Mouse (Mus musculus): Measurements from ENCODE around the gene Cdc26. TPM values are rescaled to one million over a fixed set of nuclear protein-coding genes. Genes with fewer than 3 reads are reported as not detected.

Gene Cdc26
- polyA plus RNA-seq, 1 experiment from 2014 or later, result 91.5 TPM

GRCm38 (mm10) chr4:62409615-62410014, 1.2 kb upstream of the Cdc26 start:
- Histone ChIP-seq H3K4me2 (replicated peaks; ENCODE audit: low read depth) (peak overlapping the region; percentile 54), H3K27me3 (ENCODE audit: control insufficient read depth, insufficient read depth, low read length) (no peaks in the 10 kb centered on the region), H3K4me1 (replicated peaks; ENCODE audit: control insufficient read depth, insufficient read depth) (peaks cover 4% of the 10 kb centered on the region; the same call in 1 of the 2 replicates), H3K9ac (ENCODE audit: low read length) (peak overlapping the region; percentile 76), H3K36me3 (ENCODE audit: control insufficient read depth, insufficient read depth, low read length) (peaks cover 6% of the 10 kb centered on the region), H3K4me3 (ENCODE audit: low read depth, low read length) (peak overlapping the region; percentile 65), H3K27ac (replicated peaks) (peak overlapping the region; percentile 86), H3K9me3 (ENCODE audit: control insufficient read depth, low read length) (no peaks in the 10 kb centered on the region)
- no peak for TF ChIP-seq EP300 (optimal IDR thresholded peaks at IDR 0.05)
- no peak for TF ChIP-seq CTCF (IDR thresholded peaks at IDR 0.05; ENCODE audit: low read depth)
- DNase-seq (ENCODE audit: low spot score) (no peak), ATAC-seq (ENCODE audit: low FRiP score, low TSS enrichment) (no peak)
- 11% methylated on average over 6 of the region's 6 CpGs for WGBS

GRCm38 (mm10) chr4:62407730-62408582, 486 bp downstream of the Cdc26 start:
- WGBS, result under 1% methylated on average over 35 of the region's 35 CpGs
- H3K9me3 ChIP-seq (ENCODE audit: control insufficient read depth, low read length), result no peaks in the 10 kb centered on the region
- H3K9ac ChIP-seq (ENCODE audit: low read length), result peak overlapping the region; percentile 84
- peaks cover 6% of the 10 kb centered on the region for H3K36me3 ChIP-seq (ENCODE audit: control insufficient read depth, insufficient read depth, low read length)
- peak; percentile 49 for ATAC-seq (ENCODE audit: low FRiP score, low TSS enrichment)
- H3K4me2 ChIP-seq (replicated peaks; ENCODE audit: low read depth), result peak overlapping the region; percentile 47
- H3K27me3 ChIP-seq (ENCODE audit: control insufficient read depth, insufficient read depth, low read length), result no peaks in the 10 kb centered on the region
- peak; percentile 69 for DNase-seq (ENCODE audit: low spot score)
- TF ChIP-seq CTCF (IDR thresholded peaks at IDR 0.05; ENCODE audit: low read depth) (peak; percentile 75), EP300 (optimal IDR thresholded peaks at IDR 0.05) (peak; percentile 32)
- H3K4me3 ChIP-seq (ENCODE audit: low read depth, low read length), result peak overlapping the region; percentile 65
- H3K27ac ChIP-seq (replicated peaks), result peak overlapping the region; percentile 85
- H3K4me1 ChIP-seq (replicated peaks; ENCODE audit: control insufficient read depth, insufficient read depth), result peaks cover 4% of the 10 kb centered on the region; the same call in 1 of the 2 replicates

DNA sequence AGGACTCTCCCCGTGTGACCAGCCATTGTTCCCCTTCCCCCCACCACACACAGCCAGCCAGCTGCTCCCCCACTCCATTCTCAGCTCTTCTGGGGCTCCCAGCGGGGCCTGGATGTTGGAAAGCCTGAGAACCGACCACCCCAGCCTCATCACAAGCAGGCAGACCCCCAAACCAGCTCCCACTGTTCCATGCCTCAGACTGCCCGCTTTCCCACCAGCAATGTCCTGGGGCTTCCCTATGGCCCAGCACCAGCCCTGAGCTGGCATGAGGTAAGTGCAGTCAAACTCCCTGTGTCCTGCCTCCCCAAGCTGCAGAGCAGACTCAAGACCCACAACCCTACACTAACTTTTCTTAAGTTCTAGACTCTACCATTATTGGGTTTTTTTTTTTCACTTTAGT, 2.3 kb downstream of the Cdc26 start:
- ATAC-seq (ENCODE audit: low FRiP score, low TSS enrichment) (no peak), DNase-seq (ENCODE audit: low spot score) (no peak)
- H3K4me1 ChIP-seq (replicated peaks; ENCODE audit: control insufficient read depth, insufficient read depth), result peaks cover 4% of the 10 kb centered on the region; the same call in 1 of the 2 replicates
- H3K9ac ChIP-seq (ENCODE audit: low read length), result no peak overlapping the region
- 82% methylated on average over 4 of the region's 4 CpGs for WGBS
- no peak overlapping the region for H3K4me2 ChIP-seq (replicated peaks; ENCODE audit: low read depth)
- no peaks in the 10 kb centered on the region for H3K9me3 ChIP-seq (ENCODE audit: control insufficient read depth, low read length)
- H3K27ac ChIP-seq (replicated peaks), result no peak overlapping the region
- no peak for TF ChIP-seq EP300 (optimal IDR thresholded peaks at IDR 0.05)
- no peak for TF ChIP-seq CTCF (IDR thresholded peaks at IDR 0.05; ENCODE audit: low read depth)
- H3K36me3 ChIP-seq (ENCODE audit: control insufficient read depth, insufficient read depth, low read length), result peaks cover 11% of the 10 kb centered on the region
- H3K27me3 ChIP-seq (ENCODE audit: control insufficient read depth, insufficient read depth, low read length), result no peaks in the 10 kb centered on the region
- H3K4me3 ChIP-seq (ENCODE audit: low read depth, low read length), result no peak overlapping the region

- H3K9me3 ChIP-seq (ENCODE audit: control insufficient read depth, low read length), result no peaks in the 10 kb centered on the region
- H3K27me3 ChIP-seq (ENCODE audit: control insufficient read depth, insufficient read depth, low read length), result no peaks in the 10 kb centered on the region
- H3K4me2 ChIP-seq (replicated peaks; ENCODE audit: low read depth), result no peak overlapping the region
- no peak overlapping the region for H3K9ac ChIP-seq (ENCODE audit: low read length)
- no peaks in the 10 kb centered on the region for H3K4me1 ChIP-seq (replicated peaks; ENCODE audit: control insufficient read depth, insufficient read depth)
- no peak overlapping the region for H3K4me3 ChIP-seq (ENCODE audit: low read depth, low read length)
- ATAC-seq (ENCODE audit: low FRiP score, low TSS enrichment) (no peak), DNase-seq (ENCODE audit: low spot score) (no peak)
- peaks cover 18% of the 10 kb centered on the region for H3K36me3 ChIP-seq (ENCODE audit: control insufficient read depth, insufficient read depth, low read length)
- TF ChIP-seq CTCF (IDR thresholded peaks at IDR 0.05; ENCODE audit: low read depth) (no peak), EP300 (optimal IDR thresholded peaks at IDR 0.05) (no peak)
- WGBS, result 63% methylated on average over 3 of the region's 3 CpGs
- no peak overlapping the region for H3K27ac ChIP-seq (replicated peaks)
Measured at GRCm38 (mm10) chr4:62398956-62399355, 9.5 kb downstream of the Cdc26 start.

DNA sequence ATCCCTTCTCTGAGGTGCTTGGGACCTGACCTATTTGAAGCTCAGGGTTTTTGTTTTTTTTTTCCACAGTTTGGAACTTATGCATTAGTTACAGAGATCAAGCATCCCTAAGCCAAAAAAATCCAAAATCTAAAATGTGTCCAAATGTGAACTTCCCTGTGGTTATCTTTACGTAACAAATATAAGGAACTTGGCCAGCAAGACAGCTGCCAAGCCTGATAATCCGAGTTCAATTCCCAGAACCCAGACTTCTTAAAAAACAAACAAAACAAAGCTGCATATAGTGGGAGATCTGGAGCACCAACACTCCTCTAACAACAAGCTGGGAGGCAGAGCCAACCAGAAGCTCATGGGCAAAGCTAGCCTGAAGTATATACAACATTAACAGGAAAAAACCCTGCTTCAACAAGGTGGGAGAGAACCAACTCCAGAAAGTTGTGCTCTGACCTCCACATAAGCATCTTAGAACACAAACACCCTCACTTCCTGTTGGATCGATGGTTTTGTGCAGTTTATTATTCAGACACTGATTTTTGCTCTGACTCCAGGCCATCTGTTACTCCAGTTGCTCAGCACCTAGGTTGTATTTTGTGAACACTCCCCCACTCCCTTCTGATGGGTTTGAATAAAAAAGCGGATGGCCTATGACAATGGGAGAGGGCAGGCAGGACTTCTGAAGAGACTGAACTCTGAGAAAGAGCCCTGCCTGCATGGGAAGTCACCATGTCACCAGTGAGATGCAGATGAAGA, 10.7 kb downstream of the Cdc26 start:
- Histone ChIP-seq H3K4me1 (replicated peaks; ENCODE audit: control insufficient read depth, insufficient read depth) (no peaks in the 10 kb centered on the region), H3K36me3 (ENCODE audit: control insufficient read depth, insufficient read depth, low read length) (peaks cover 19% of the 10 kb centered on the region), H3K4me3 (ENCODE audit: low read depth, low read length) (no peak overlapping the region), H3K27ac (replicated peaks) (no peak overlapping the region), H3K4me2 (replicated peaks; ENCODE audit: low read depth) (no peak overlapping the region), H3K27me3 (ENCODE audit: control insufficient read depth, insufficient read depth, low read length) (no peaks in the 10 kb centered on the region), H3K9me3 (ENCODE audit: control insufficient read depth, low read length) (no peaks in the 10 kb centered on the region), H3K9ac (ENCODE audit: low read length) (no peak overlapping the region)
- TF ChIP-seq CTCF (IDR thresholded peaks at IDR 0.05; ENCODE audit: low read depth), result no peak
- TF ChIP-seq EP300 (optimal IDR thresholded peaks at IDR 0.05), result no peak
- 70% methylated on average over 4 of the region's 4 CpGs for WGBS
- DNase-seq (ENCODE audit: low spot score) (no peak), ATAC-seq (ENCODE audit: low FRiP score, low TSS enrichment) (no peak)
